Mouse (Mus musculus) embryonic facial prominence, embryonic 15.5 days (tissue): ENCODE measurements around the gene Eps8. TPM values are rescaled to one million over a fixed set of nuclear protein-coding genes. Genes with fewer than 3 reads are reported as not detected.
"Not testable (repeated sequence)": the region's sequence is repeated elsewhere in the genome, so short reads cannot be mapped to it uniquely, and the experiment has no call there.

ENCODE experiments used
- ATAC-seq: fragments of 200-750 bp; cut with Nextera tagmentation; 2 replicates; pipeline ENCODE4 v1.8.0; 2017; ENCODE audit warnings: low read depth, moderate TSS enrichment; ENCODE audit not compliant: insufficient number of reproducible peaks, low FRiP score, low TSS enrichment
- H3K27ac ChIP-seq: fragments of 300-500 bp; sonication (generic); replicated peaks from 2 replicates; pipeline ENCODE4 v1.5.1; 2015; ENCODE audit warnings: mild to moderate bottlenecking, inconsistent platforms
- H3K27me3 ChIP-seq: fragments of 300-500 bp; sonication (generic); 2 replicates; pipeline ENCODE4 v1.6.1; 2015; ENCODE audit warnings: inconsistent platforms
- H3K36me3 ChIP-seq: fragments of 300-500 bp; sonication (generic); 2 replicates; pipeline ENCODE4 v1.6.1; 2015; ENCODE audit warnings: mild to moderate bottlenecking, inconsistent platforms
- H3K4me1 ChIP-seq: fragments of 300-500 bp; sonication (generic); 2 replicates; pipeline ENCODE4 v1.6.1; 2015; ENCODE audit warnings: inconsistent platforms
- H3K4me2 ChIP-seq: fragments of 300-500 bp; sonication (generic); replicated peaks from 2 replicates; pipeline ENCODE4 v1.6.1; 2015; ENCODE audit warnings: mild to moderate bottlenecking, inconsistent platforms
- H3K4me3 ChIP-seq: fragments of 300-500 bp; sonication (generic); replicated peaks from 2 replicates; pipeline ENCODE4 v1.5.1; 2015; ENCODE audit warnings: mild to moderate bottlenecking, inconsistent platforms
- H3K9ac ChIP-seq: fragments of 300-500 bp; sonication (generic); 2 replicates; pipeline ENCODE4 v1.6.1; 2015; ENCODE audit warnings: inconsistent platforms
- H3K9me3 ChIP-seq: fragments of 300-500 bp; sonication (generic); replicated peaks from 2 replicates; pipeline ENCODE4 v1.6.1; 2016; ENCODE audit warnings: inconsistent platforms
- WGBS: fragments of 180-500 bp; shearing (Covaris S2); methylation state at CpG from one replicate; pipeline ENCODE4 v1.1.7; 2015; 5-methylcytosine and 5-hydroxymethylcytosine counted together
- polyA plus RNA-seq: library from polyadenylated mRNA; unstranded; fragments of >200 nt; fragmentation: Nextera tagmentation; extraction: Ambion mirVana; gene quantifications from 2 replicates; pipeline ENCODE4 v1.2.1, GENCODE M21; 2015

Eps8 gene
- polyA plus RNA-seq, 1 experiment from 2014 or later, result 30.9 TPM

DNA sequence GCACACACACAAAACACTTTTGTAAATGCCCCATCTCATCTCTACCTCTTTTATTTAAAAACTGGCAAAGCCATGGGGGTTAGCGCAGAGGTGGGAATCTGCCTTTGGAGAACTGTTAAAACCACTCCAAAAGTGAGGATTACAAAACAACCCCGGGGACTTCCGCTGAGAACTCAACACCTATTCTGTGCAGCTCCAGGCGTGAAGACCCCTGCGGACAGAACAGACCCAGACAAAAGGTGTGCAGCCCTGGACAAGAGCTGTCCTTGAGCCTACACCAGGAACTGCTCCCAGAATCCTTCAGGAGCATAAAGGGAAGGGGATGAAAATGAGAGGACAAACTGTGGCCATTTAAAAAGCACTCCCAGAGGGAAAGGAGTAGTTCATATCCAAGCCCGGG, 159.4 kb downstream of the Eps8 start:
- H3K4me1 ChIP-seq, result no peaks in the 10 kb centered on the region
- no peaks in the 10 kb centered on the region for H3K9me3 ChIP-seq
- no peak overlapping the region for H3K27ac ChIP-seq
- H3K4me2 ChIP-seq, result no peak overlapping the region
- no peaks in the 10 kb centered on the region for H3K27me3 ChIP-seq
- no peak overlapping the region for H3K9ac ChIP-seq
- ATAC-seq, result no peak
- WGBS, result 87% methylated on average over 6 of the region's 6 CpGs
- H3K36me3 ChIP-seq, result 0 out of 2 replicates have a peak, but pooled peaks cover under 1% of the 10 kb centered on the region
- no peak overlapping the region for H3K4me3 ChIP-seq

DNA sequence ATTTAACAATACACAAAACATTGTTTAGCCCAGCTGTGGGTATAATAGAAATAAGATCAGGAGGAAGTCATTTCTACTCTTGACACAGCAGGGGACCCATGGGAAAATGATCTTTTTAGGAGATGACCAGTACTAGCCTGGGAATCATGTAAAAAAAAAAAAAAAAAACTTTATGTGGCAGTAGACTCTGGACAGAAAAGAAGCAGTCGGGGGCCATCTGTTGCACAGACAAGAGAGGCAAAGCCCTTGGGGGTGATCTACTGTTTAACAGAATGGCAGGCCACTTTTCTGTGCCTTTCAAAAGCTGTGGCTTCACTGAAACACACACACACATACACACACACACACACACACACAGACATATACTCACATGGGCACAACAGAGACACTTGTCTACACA, 159.9 kb downstream of the Eps8 start:
- no peak for ATAC-seq
- WGBS, result 67% methylated on average over 1 of the region's 1 CpGs
- Histone ChIP-seq H3K27me3 (no peaks in the 10 kb centered on the region), H3K27ac (no peak overlapping the region), H3K4me1 (no peaks in the 10 kb centered on the region), H3K9me3 (no peaks in the 10 kb centered on the region), H3K4me3 (no peak overlapping the region), H3K36me3 (no peaks in the 10 kb centered on the region), H3K4me2 (no peak overlapping the region), H3K9ac (no peak overlapping the region)

DNA sequence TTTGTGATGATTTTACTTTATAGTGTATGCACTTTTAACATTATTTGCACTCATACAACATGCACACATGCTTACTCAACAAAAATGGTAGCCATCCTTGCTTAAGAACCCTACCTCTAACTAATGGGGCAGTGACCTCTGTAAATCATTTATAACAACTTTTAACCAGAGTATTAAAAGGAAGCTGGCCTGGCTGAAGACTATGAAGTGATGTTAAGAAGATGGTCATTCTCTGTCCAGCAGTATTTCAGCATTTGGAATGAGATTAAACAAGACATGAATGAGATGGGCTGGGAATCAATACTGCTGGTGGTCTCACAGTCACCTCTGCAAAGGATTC, 160.6 kb downstream of the Eps8 start:
- Histone ChIP-seq H3K36me3 (no peaks in the 10 kb centered on the region), H3K27ac (no peak overlapping the region), H3K27me3 (no peaks in the 10 kb centered on the region), H3K9me3 (no peaks in the 10 kb centered on the region), H3K4me3 (no peak overlapping the region), H3K4me2 (no peak overlapping the region), H3K9ac (no peak overlapping the region), H3K4me1 (no peaks in the 10 kb centered on the region)
- no peak for ATAC-seq

GRCm38 (mm10) chr6:137493211-137494135, 161.2 kb downstream of the Eps8 start:
- Histone ChIP-seq H3K4me2 (no peak overlapping the region), H3K9ac (no peak overlapping the region), H3K36me3 (no peaks in the 10 kb centered on the region), H3K4me3 (no peak overlapping the region), H3K27me3 (no peaks in the 10 kb centered on the region), H3K9me3 (no peaks in the 10 kb centered on the region), H3K27ac (no peak overlapping the region), H3K4me1 (no peaks in the 10 kb centered on the region)
- ATAC-seq, result no peak
- 80% methylated on average over 17 of the region's 17 CpGs for WGBS

DNA sequence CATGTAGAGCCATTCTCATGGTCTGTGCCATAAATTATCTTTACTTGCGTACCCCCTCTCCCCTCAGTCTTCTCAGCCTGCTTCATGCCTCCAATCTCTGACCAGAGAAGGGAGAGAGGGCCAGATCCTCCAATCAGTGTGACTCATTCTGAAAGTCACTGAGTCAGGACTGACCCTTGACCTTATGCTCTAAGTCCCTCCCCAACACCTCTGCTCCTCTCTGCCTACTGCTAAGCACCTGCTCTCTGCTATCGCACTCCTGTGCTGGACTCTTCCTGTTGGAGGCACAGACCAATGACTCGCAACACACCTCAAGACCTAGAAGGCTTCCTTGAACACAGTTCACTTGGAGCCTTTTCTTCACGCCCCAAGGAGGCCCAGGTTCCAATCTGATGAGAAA, 162.1 kb downstream of the Eps8 start:
- no peak overlapping the region for H3K27ac ChIP-seq
- H3K9me3 ChIP-seq, result no peaks in the 10 kb centered on the region
- no peaks in the 10 kb centered on the region for H3K36me3 ChIP-seq
- H3K27me3 ChIP-seq, result no peaks in the 10 kb centered on the region
- no peak overlapping the region for H3K4me3 ChIP-seq
- no peak for ATAC-seq
- H3K4me2 ChIP-seq, result no peak overlapping the region
- no peaks in the 10 kb centered on the region for H3K4me1 ChIP-seq
- WGBS, result 90% methylated on average over 4 of the region's 4 CpGs
- H3K9ac ChIP-seq, result no peak overlapping the region

- no peak overlapping the region for H3K4me2 ChIP-seq
- no peaks in the 10 kb centered on the region for H3K9me3 ChIP-seq
- H3K4me3 ChIP-seq, result no peak overlapping the region
- no peaks in the 10 kb centered on the region for H3K27me3 ChIP-seq
- H3K27ac ChIP-seq, result no peak overlapping the region
- no peaks in the 10 kb centered on the region for H3K4me1 ChIP-seq
- WGBS, result 47% methylated on average over 2 of the region's 2 CpGs
- no peaks in the 10 kb centered on the region for H3K36me3 ChIP-seq
- no peak for ATAC-seq
- no peak overlapping the region for H3K9ac ChIP-seq
Observed at GRCm38 (mm10) chr6:137491659-137492058, 163.0 kb downstream of the Eps8 start.

DNA sequence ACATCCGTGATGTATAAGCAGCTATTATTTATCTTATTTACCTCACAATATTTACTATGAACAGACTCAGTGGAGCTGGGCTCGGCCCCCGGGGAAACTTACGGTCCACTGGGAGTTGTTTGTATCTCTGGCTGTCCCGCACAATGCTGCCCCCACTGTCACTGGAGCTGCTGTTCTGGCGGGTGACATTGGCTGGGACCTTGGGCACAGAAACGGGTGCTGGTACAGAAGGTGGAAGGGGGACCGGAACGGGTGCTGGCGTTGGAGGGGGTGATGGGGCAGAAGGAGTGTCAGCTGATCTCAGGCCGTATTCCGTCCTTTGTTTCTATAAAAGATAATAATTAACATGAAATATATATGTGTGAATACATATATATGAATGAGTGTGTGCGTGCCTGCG, 164.6 kb downstream of the Eps8 start:
- WGBS, result 95% methylated on average over 14 of the region's 14 CpGs
- no peak for ATAC-seq
- no peak overlapping the region for H3K4me3 ChIP-seq

DNA sequence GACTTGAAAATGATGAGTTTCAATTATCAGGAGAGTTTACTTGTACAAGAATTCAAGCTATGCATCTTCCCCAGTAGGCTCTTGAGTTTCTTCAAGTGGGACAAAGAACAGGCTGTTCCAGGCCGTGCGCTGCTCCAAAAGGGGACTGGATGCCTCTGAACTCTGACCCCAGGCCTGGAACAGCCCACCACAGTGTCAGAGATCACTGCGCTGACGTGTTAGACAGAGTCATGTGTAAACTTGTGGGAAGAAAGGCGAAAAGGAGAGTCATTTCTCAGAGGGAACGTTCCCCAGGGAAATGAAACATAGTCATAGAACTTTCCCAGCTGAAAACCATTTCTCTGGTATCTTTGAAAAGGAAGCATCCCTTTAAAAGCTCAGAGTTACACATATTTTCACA, 167.2 kb downstream of the Eps8 start:
- no peak for ATAC-seq
- no peak overlapping the region for H3K4me2 ChIP-seq
- H3K4me1 ChIP-seq, result no peaks in the 10 kb centered on the region
- WGBS, result 31% methylated on average over 6 of the region's 6 CpGs
- no peak overlapping the region for H3K4me3 ChIP-seq
- H3K36me3 ChIP-seq, result no peaks in the 10 kb centered on the region
- no peaks in the 10 kb centered on the region for H3K27me3 ChIP-seq
- H3K9ac ChIP-seq, result no peak overlapping the region
- no peaks in the 10 kb centered on the region for H3K9me3 ChIP-seq
- no peak overlapping the region for H3K27ac ChIP-seq

More for the DNA sequence above, 164.6 kb downstream of the Eps8 start:
- Histone ChIP-seq H3K9me3 (no peaks in the 10 kb centered on the region), H3K4me2 (no peak overlapping the region), H3K9ac (no peak overlapping the region), H3K4me1 (no peaks in the 10 kb centered on the region), H3K36me3 (no peaks in the 10 kb centered on the region), H3K27ac (no peak overlapping the region), H3K27me3 (no peaks in the 10 kb centered on the region)

- H3K36me3 ChIP-seq, result 0 out of 2 replicates have a peak, but pooled peaks cover 6% of the 10 kb centered on the region
- WGBS, result 70% methylated on average over 7 of the region's 7 CpGs
- no peak for ATAC-seq
- no peaks in the 10 kb centered on the region for H3K9me3 ChIP-seq
- no peak overlapping the region for H3K9ac ChIP-seq
- H3K4me1 ChIP-seq, result no peaks in the 10 kb centered on the region
- no peak overlapping the region for H3K4me3 ChIP-seq
- H3K4me2 ChIP-seq, result no peak overlapping the region
- no peaks in the 10 kb centered on the region for H3K27me3 ChIP-seq
- no peak overlapping the region for H3K27ac ChIP-seq
Observed at GRCm38 (mm10) chr6:137482891-137483290, 171.8 kb downstream of the Eps8 start.

GRCm38 (mm10) chr6:137475695-137476094, 179.0 kb downstream of the Eps8 start:
- WGBS, result 97% methylated on average over 5 of the region's 5 CpGs
- not testable (repeated sequence) for H3K4me3 ChIP-seq, H3K4me2 ChIP-seq, H3K9ac ChIP-seq, H3K9me3 ChIP-seq, ATAC-seq, H3K27me3 ChIP-seq, H3K27ac ChIP-seq
- H3K4me1 ChIP-seq, result peaks cover 15% of the 10 kb centered on the region
- peaks cover 13% of the 10 kb centered on the region for H3K36me3 ChIP-seq

- no peak overlapping the region for H3K27ac ChIP-seq
- H3K4me2 ChIP-seq, result no peak overlapping the region
- no peaks in the 10 kb centered on the region for H3K9me3 ChIP-seq
- WGBS, result 51% methylated on average over 1 of the region's 1 CpGs
- no peak overlapping the region for H3K4me3 ChIP-seq
- H3K36me3 ChIP-seq, result peaks cover 8% of the 10 kb centered on the region
- H3K27me3 ChIP-seq, result no peaks in the 10 kb centered on the region
- H3K4me1 ChIP-seq, result peaks cover 19% of the 10 kb centered on the region
- no peak overlapping the region for H3K9ac ChIP-seq
- no peak for ATAC-seq
Observed at GRCm38 (mm10) chr6:137473433-137473832, 181.2 kb downstream of the Eps8 start.

- H3K27ac ChIP-seq, result no peak overlapping the region
- H3K9ac ChIP-seq, result no peak overlapping the region
- 65% methylated on average over 9 of the region's 9 CpGs for WGBS
- no peak overlapping the region for H3K4me3 ChIP-seq
- H3K27me3 ChIP-seq, result no peaks in the 10 kb centered on the region
- peaks cover 8% of the 10 kb centered on the region for H3K36me3 ChIP-seq
- no peak for ATAC-seq
- H3K4me2 ChIP-seq, result no peak overlapping the region
- H3K4me1 ChIP-seq, result peaks cover 19% of the 10 kb centered on the region
- H3K9me3 ChIP-seq, result no peaks in the 10 kb centered on the region
Observed at GRCm38 (mm10) chr6:137472129-137472528, 182.5 kb downstream of the Eps8 start.
